Mouse (Mus musculus): ENCODE results near the gene Ssxb5. TPM values are rescaled to one million over a fixed set of nuclear protein-coding genes. Genes with fewer than 3 reads are reported as not detected.
"Not testable (repeated sequence)": the region's sequence is repeated elsewhere in the genome, so short reads cannot be mapped to it uniquely, and the experiment has no call there.

The Ssxb5 gene
- not detected for total RNA-seq (2021)

DNA sequence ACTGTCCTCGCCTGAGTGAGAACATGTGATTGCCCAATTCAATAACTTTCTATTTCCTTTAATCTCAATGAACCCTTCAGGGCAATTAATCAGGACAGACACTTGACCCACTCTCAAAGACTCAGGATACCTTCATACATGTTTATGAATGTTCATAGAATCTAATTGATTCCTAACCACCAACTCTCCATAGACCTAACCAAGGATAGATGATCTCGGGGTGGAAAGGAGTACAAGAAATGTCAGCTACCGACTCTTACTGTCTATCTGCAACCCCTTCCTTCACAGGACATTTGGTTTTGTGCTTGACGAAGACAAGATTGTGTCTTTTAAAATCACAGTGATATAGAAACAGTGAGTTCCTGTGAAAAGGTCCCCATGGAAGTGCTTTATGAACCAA, at the start of gene Ssxb5:
Ssxb5 (plus strand) TSS at position 301 of the 400 bp plus-strand sequence.
- DNase-seq (ENCODE audit: low spot score in 2 of 2); intact Hi-C loops (cut with DNase I): not testable (repeated sequence)

GRCm38 (mm10) chrX:8832043-8832442, 28.6 kb downstream of the Ssxb5 start:
- DNase-seq (ENCODE audit: low spot score in 2 of 2) = peak; percentile 10 to 34
- intact Hi-C loops (cut with DNase I) = loop anchor here (10.0 kb wide), 1 partner anchor 93 kb away; no protein-coding TSS in a partner anchor

DNA sequence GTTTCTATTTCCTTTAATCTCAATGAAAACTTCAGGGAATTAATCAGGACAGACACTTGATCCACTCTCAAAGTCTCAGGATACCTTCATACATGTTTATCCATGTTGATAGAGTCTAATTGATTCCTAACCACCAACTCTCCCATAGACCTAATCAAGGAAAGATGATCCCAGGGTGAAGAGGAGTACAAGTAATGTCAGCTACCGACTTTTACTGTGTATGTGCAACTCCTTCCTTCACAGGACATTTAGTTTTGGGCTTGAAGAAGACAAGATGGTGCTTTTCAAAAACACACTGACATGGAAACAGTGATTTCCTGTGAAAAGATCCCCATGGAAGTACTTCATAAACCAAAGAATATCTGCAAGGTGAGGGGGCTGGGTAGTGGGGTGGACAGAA, 40.2 kb downstream of the Ssxb5 start, which contains the start of gene Gm6592:
Gm6592 (plus strand) TSS at position 301 of the 400 bp plus-strand sequence.
- intact Hi-C loops (cut with DNase I) = no loop called here
- no peak for DNase-seq (ENCODE audit: low spot score in 2 of 2)

DNA sequence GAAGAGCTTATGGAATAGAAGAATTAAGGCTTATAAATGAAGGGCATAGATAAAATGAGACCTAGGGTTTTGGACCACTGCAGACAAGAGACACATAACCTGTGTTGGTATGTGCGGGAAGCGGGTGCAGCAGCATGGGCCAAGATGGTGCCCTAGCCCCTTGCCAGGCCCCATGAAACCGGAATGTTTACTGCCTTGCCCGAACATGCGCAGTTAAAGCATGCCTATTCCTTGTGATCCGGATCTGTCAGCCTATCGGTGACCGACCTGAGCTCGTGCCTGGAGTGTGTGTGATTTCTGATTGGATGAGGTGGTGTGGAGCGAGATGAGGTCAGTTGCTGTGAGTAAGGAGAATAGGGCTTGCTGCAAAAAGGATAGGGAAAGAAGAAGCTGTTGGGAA, 49.0 kb downstream of the Ssxb5 start:
- intact Hi-C loops (cut with DNase I) = no loop called here
- DNase-seq (ENCODE audit: low spot score in 2 of 2) = no peak

Other genes starting within 250 kb of the Ssxb5 start
- not detected for gene Ssxb3, start 211.9 kb upstream of the Ssxb5 start, total RNA-seq (2021)
- not detected for gene Ssxb8, start 112.8 kb upstream of the Ssxb5 start, total RNA-seq (2021)
- gene Ssx9, start 55.3 kb upstream of the Ssxb5 start, total RNA-seq (2021) = not detected
- not detected for gene Gm6592, start 40.3 kb downstream of the Ssxb5 start, total RNA-seq (2021)
- not detected for gene Gm5751, start 70.6 kb downstream of the Ssxb5 start, total RNA-seq (2021)
- 10 to 100 TPM; 29.4 to 34.5 TPM for gene B630019K06Rik, start 88.7 kb downstream of the Ssxb5 start, total RNA-seq (2021)
- gene Fthl17b, start 159.3 kb downstream of the Ssxb5 start, total RNA-seq (2021) = not detected
- gene Fthl17c, start 172.9 kb downstream of the Ssxb5 start, total RNA-seq (2021) = not detected
- not detected for gene Fthl17d, start 183.1 kb downstream of the Ssxb5 start, total RNA-seq (2021)
- not detected for gene Fthl17e, start 229.8 kb downstream of the Ssxb5 start, total RNA-seq (2021)